Mouse (Mus musculus): Measurements from ENCODE around the gene Atxn10.

GRCm38 (mm10) chr15:85335671-85336300, at the start of gene Atxn10:
- TF ChIP-seq CTCF (IDR thresholded peaks at IDR 0.05; ENCODE audit: borderline replicate concordance, insufficient read depth, low read depth, low read length) (no peak), POLR2A (IDR thresholded peaks at IDR 0.05; ENCODE audit: borderline replicate concordance, insufficient read depth, low read length) (no peak)

All from cerebellum, adult 2 months (tissue).